Mouse (Mus musculus): Measurements from ENCODE around the gene Vegfa. TPM values are rescaled to one million over a fixed set of nuclear protein-coding genes. Genes with fewer than 3 reads are reported as not detected.

Vegfa gene
- polyA plus RNA-seq, 1 experiment from 2014 or later, result 4.1 TPM

- no peak overlapping the region for H3K4me3 ChIP-seq
- 0 out of 2 replicates have a peak, but pooled peaks cover 2% of the 10 kb centered on the region for H3K27me3 ChIP-seq
- H3K9me3 ChIP-seq, result no peaks in the 10 kb centered on the region
- no peaks in the 10 kb centered on the region for H3K36me3 ChIP-seq
- no peak overlapping the region for H3K27ac ChIP-seq
- no peak for ATAC-seq (ENCODE audit: low FRiP score)
- no peak overlapping the region for H3K4me2 ChIP-seq
- WGBS, result 86% methylated on average over 8 of the region's 8 CpGs
- H3K9ac ChIP-seq, result no peak overlapping the region
- H3K4me1 ChIP-seq (replicated peaks), result no peaks in the 10 kb centered on the region
Measured at GRCm38 (mm10) chr17:46045742-46046141, 13.6 kb upstream of the Vegfa start.

GRCm38 (mm10) chr17:46044953-46045352, 12.8 kb upstream of the Vegfa start:
- Histone ChIP-seq H3K4me3 (no peak overlapping the region), H3K4me1 (replicated peaks) (no peaks in the 10 kb centered on the region), H3K27ac (no peak overlapping the region), H3K27me3 (0 out of 2 replicates have a peak, but pooled peaks cover 3% of the 10 kb centered on the region), H3K9me3 (no peaks in the 10 kb centered on the region), H3K4me2 (no peak overlapping the region), H3K9ac (no peak overlapping the region), H3K36me3 (no peaks in the 10 kb centered on the region)
- no peak for ATAC-seq (ENCODE audit: low FRiP score)
- WGBS, result 96% methylated on average over 5 of the region's 5 CpGs

- no peak for ATAC-seq (ENCODE audit: low FRiP score)
- Histone ChIP-seq H3K27me3 (0 out of 2 replicates have a peak, but pooled peaks cover 3% of the 10 kb centered on the region), H3K4me2 (no peak overlapping the region), H3K27ac (no peak overlapping the region), H3K9me3 (no peaks in the 10 kb centered on the region), H3K4me1 (replicated peaks) (no peaks in the 10 kb centered on the region), H3K36me3 (no peaks in the 10 kb centered on the region), H3K4me3 (no peak overlapping the region), H3K9ac (no peak overlapping the region)
- WGBS, result 92% methylated on average over 8 of the region's 8 CpGs
Measured at GRCm38 (mm10) chr17:46042158-46042557, 10.0 kb upstream of the Vegfa start.

- 0 out of 2 replicates have a peak, but pooled peaks cover 5% of the 10 kb centered on the region for H3K27me3 ChIP-seq
- H3K9me3 ChIP-seq, result no peaks in the 10 kb centered on the region
- H3K36me3 ChIP-seq, result no peaks in the 10 kb centered on the region
- no peak for ATAC-seq (ENCODE audit: low FRiP score)
- H3K4me1 ChIP-seq (replicated peaks), result no peaks in the 10 kb centered on the region
- no peak overlapping the region for H3K27ac ChIP-seq
- H3K4me2 ChIP-seq, result no peak overlapping the region
- H3K4me3 ChIP-seq, result no peak overlapping the region
- no peak overlapping the region for H3K9ac ChIP-seq
- WGBS, result 91% methylated on average over 3 of the region's 3 CpGs
Measured at GRCm38 (mm10) chr17:46041679-46042078, 9.5 kb upstream of the Vegfa start.

- no peak for ATAC-seq (ENCODE audit: low FRiP score)
- Histone ChIP-seq H3K36me3 (no peaks in the 10 kb centered on the region), H3K9me3 (no peaks in the 10 kb centered on the region), H3K9ac (no peak overlapping the region), H3K27ac (no peak overlapping the region), H3K4me2 (no peak overlapping the region), H3K4me1 (replicated peaks) (no peaks in the 10 kb centered on the region), H3K27me3 (0 out of 2 replicates have a peak, but pooled peaks cover 5% of the 10 kb centered on the region), H3K4me3 (no peak overlapping the region)
- 54% methylated on average over 5 of the region's 5 CpGs for WGBS
Measured at GRCm38 (mm10) chr17:46041223-46041622, 9.1 kb upstream of the Vegfa start.

- no peaks in the 10 kb centered on the region for H3K4me1 ChIP-seq (replicated peaks)
- ATAC-seq (ENCODE audit: low FRiP score), result no peak
- H3K9ac ChIP-seq, result no peak overlapping the region
- H3K4me2 ChIP-seq, result no peak overlapping the region
- WGBS, result 77% methylated on average over 6 of the region's 6 CpGs
- 0 out of 2 replicates have a peak, but pooled peaks cover 5% of the 10 kb centered on the region for H3K27me3 ChIP-seq
- H3K9me3 ChIP-seq, result no peaks in the 10 kb centered on the region
- H3K4me3 ChIP-seq, result no peak overlapping the region
- H3K27ac ChIP-seq, result no peak overlapping the region
- H3K36me3 ChIP-seq, result no peaks in the 10 kb centered on the region
Measured at GRCm38 (mm10) chr17:46040561-46040960, 8.4 kb upstream of the Vegfa start.

GRCm38 (mm10) chr17:46038906-46039305, 6.7 kb upstream of the Vegfa start:
- Histone ChIP-seq H3K27ac (no peak overlapping the region), H3K27me3 (peaks cover 10% of the 10 kb centered on the region; the same call in 1 of the 2 replicates), H3K4me2 (no peak overlapping the region), H3K9ac (no peak overlapping the region), H3K4me3 (no peak overlapping the region), H3K9me3 (no peaks in the 10 kb centered on the region), H3K4me1 (replicated peaks) (peaks cover 1% of the 10 kb centered on the region; the same call in 1 of the 2 replicates), H3K36me3 (no peaks in the 10 kb centered on the region)
- no peak for ATAC-seq (ENCODE audit: low FRiP score)
- WGBS, result 60% methylated on average over 3 of the region's 3 CpGs

GRCm38 (mm10) chr17:46036400-46036799, 4.2 kb upstream of the Vegfa start:
- Histone ChIP-seq H3K9ac (no peak overlapping the region), H3K36me3 (no peaks in the 10 kb centered on the region), H3K9me3 (no peaks in the 10 kb centered on the region), H3K4me1 (replicated peaks) (peaks cover 16% of the 10 kb centered on the region), H3K27me3 (peaks cover 10% of the 10 kb centered on the region; the same call in 1 of the 2 replicates), H3K4me2 (no peak overlapping the region), H3K4me3 (no peak overlapping the region), H3K27ac (no peak overlapping the region)
- 90% methylated on average over 6 of the region's 6 CpGs for WGBS
- no peak for ATAC-seq (ENCODE audit: low FRiP score)

GRCm38 (mm10) chr17:46034110-46034509, 1.9 kb upstream of the Vegfa start:
- Histone ChIP-seq H3K9me3 (no peaks in the 10 kb centered on the region), H3K27me3 (peaks cover 7% of the 10 kb centered on the region; the same call in 1 of the 2 replicates), H3K36me3 (no peaks in the 10 kb centered on the region), H3K4me2 (no peak overlapping the region), H3K27ac (no peak overlapping the region), H3K4me3 (no peak overlapping the region), H3K9ac (peak overlapping the region; percentile 46; the same call in 1 of the 2 replicates), H3K4me1 (replicated peaks) (peaks cover 27% of the 10 kb centered on the region)
- WGBS, result 50% methylated on average over 6 of the region's 6 CpGs
- ATAC-seq (ENCODE audit: low FRiP score), result no peak

- Histone ChIP-seq H3K4me2 (no peak overlapping the region), H3K4me1 (replicated peaks) (peaks cover 32% of the 10 kb centered on the region), H3K9ac (peak overlapping the region; percentile 46), H3K9me3 (no peaks in the 10 kb centered on the region), H3K27me3 (peaks cover 7% of the 10 kb centered on the region; the same call in 1 of the 2 replicates), H3K27ac (no peak overlapping the region), H3K4me3 (no peak overlapping the region), H3K36me3 (no peaks in the 10 kb centered on the region)
- ATAC-seq (ENCODE audit: low FRiP score), result no peak
- 17% methylated on average over 2 of the region's 2 CpGs for WGBS
Measured at GRCm38 (mm10) chr17:46033607-46034006, 1.4 kb upstream of the Vegfa start.

- 53% methylated on average over 6 of the region's 6 CpGs for WGBS
- ATAC-seq (ENCODE audit: low FRiP score), result no peak
- peak overlapping the region; percentile 95; the same call in 1 of the 2 replicates for H3K4me2 ChIP-seq
- no peaks in the 10 kb centered on the region for H3K36me3 ChIP-seq
- peak overlapping the region; percentile 1; the same call in 1 of the 2 replicates for H3K27ac ChIP-seq
- H3K4me3 ChIP-seq, result no peak overlapping the region
- peaks cover 37% of the 10 kb centered on the region for H3K4me1 ChIP-seq (replicated peaks)
- no peaks in the 10 kb centered on the region for H3K9me3 ChIP-seq
- H3K9ac ChIP-seq, result peak overlapping the region; percentile 46; the same call in 1 of the 2 replicates
- H3K27me3 ChIP-seq, result peaks cover 7% of the 10 kb centered on the region; the same call in 1 of the 2 replicates
Measured at GRCm38 (mm10) chr17:46033122-46033521, 953 bp upstream of the Vegfa start.

GRCm38 (mm10) chr17:46031621-46032211, 453 bp downstream of the Vegfa start:
- H3K4me3 ChIP-seq, result peak overlapping the region; percentile 86
- ATAC-seq (ENCODE audit: low FRiP score), result no peak
- H3K9me3 ChIP-seq, result no peaks in the 10 kb centered on the region
- no peaks in the 10 kb centered on the region for H3K36me3 ChIP-seq
- peaks cover 50% of the 10 kb centered on the region for H3K4me1 ChIP-seq (replicated peaks)
- H3K27ac ChIP-seq, result peak overlapping the region; percentile 91
- H3K4me2 ChIP-seq, result peak overlapping the region; percentile 95
- H3K9ac ChIP-seq, result peak overlapping the region; percentile 93
- H3K27me3 ChIP-seq, result peaks cover 5% of the 10 kb centered on the region; the same call in 1 of the 2 replicates
- WGBS, result under 1% methylated on average over 50 of the region's 50 CpGs
